Mouse (Mus musculus) embryonic facial prominence, embryonic 14.5 days (tissue): ENCODE results near the gene Gm4922. TPM values are rescaled to one million over a fixed set of nuclear protein-coding genes. Genes with fewer than 3 reads are reported as not detected.

Experiments
- ATAC-seq: fragments of 200-750 bp; cut with Nextera tagmentation; 2 replicates; pipeline ENCODE4 v1.8.0; 2017; ENCODE audit warnings: low read depth, moderate number of reproducible peaks, moderate TSS enrichment
- DNase-seq: peaks from one replicate; pipeline ENCODE4 v3.0.0-alpha.2; 2015; ENCODE audit warnings: low spot score
- H3K27ac ChIP-seq: fragments of 300-500 bp; sonication (generic); replicated peaks from 2 replicates; pipeline ENCODE4 v1.5.1; 2014; ENCODE audit warnings: low read depth, mild to moderate bottlenecking, low read length, moderate library complexity
- H3K27me3 ChIP-seq: fragments of 300-500 bp; sonication (generic); replicated peaks from 2 replicates; pipeline ENCODE4 v1.6.1; 2014; ENCODE audit warnings: low read length; ENCODE audit not compliant: control insufficient read depth, insufficient read depth
- H3K36me3 ChIP-seq: fragments of 300-500 bp; sonication (generic); 2 replicates; pipeline ENCODE4 v1.6.1; 2014; ENCODE audit warnings: low read length, mixed read lengths; ENCODE audit not compliant: control insufficient read depth, insufficient read depth
- H3K4me1 ChIP-seq: fragments of 300-500 bp; sonication (generic); 2 replicates; pipeline ENCODE4 v1.6.1; 2014; ENCODE audit warnings: antibody characterized with exemption, low read length; ENCODE audit not compliant: control insufficient read depth, insufficient read depth
- H3K4me2 ChIP-seq: fragments of 300-500 bp; sonication (generic); 2 replicates; pipeline ENCODE4 v1.6.1; 2014; ENCODE audit warnings: low read depth, mild to moderate bottlenecking, low read length, moderate library complexity, mixed read lengths
- H3K4me3 ChIP-seq: fragments of 300-500 bp; sonication (generic); 2 replicates; pipeline ENCODE4 v1.5.1; 2014; ENCODE audit warnings: low read depth, mild to moderate bottlenecking, low read length
- H3K9ac ChIP-seq: fragments of 300-500 bp; sonication (generic); 2 replicates; pipeline ENCODE4 v1.6.1; 2014; ENCODE audit warnings: low read depth, mild to moderate bottlenecking, low read length, moderate library complexity, mixed read lengths
- H3K9me3 ChIP-seq: fragments of 300-500 bp; sonication (generic); 2 replicates; pipeline ENCODE4 v1.6.1; 2016; ENCODE audit warnings: low read length; ENCODE audit not compliant: control insufficient read depth
- WGBS: fragments of 180-500 bp; shearing (Covaris S2); extraction: QIAGEN DNeasy Blood & Tissue Kit; methylation state at CpG from one replicate; pipeline ENCODE4 v1.1.7; 2014; 5-methylcytosine and 5-hydroxymethylcytosine counted together
- polyA plus RNA-seq: library from polyadenylated mRNA; unstranded; fragments of >200 nt; fragmentation: Nextera tagmentation; extraction: Ambion mirVana; gene quantifications from 2 replicates; pipeline ENCODE4 v1.2.1, GENCODE M21; 2014

Gm4922 gene
- polyA plus RNA-seq = 0.17 TPM in 1 of 2 replicates, not detected in the other

- Histone ChIP-seq H3K36me3 (no peaks in the 10 kb centered on the region), H3K9me3 (no peaks in the 10 kb centered on the region), H3K27me3 (no peaks in the 10 kb centered on the region), H3K4me2 (no peak within 1 kb of the TSS), H3K27ac (no peak within 1 kb of the TSS), H3K4me3 (no peak within 1 kb of the TSS), H3K9ac (no peak within 1 kb of the TSS), H3K4me1 (no peaks in the 10 kb centered on the region)
- WGBS = 87% methylated on average over 1 of the region's 1 CpGs
- ATAC-seq (no peak), DNase-seq (no peak)
Measured at GRCm38 (mm10) chr10:18786693-18787092, at the start of gene Gm4922. Gene Gm4922, minus strand, starts transcription at chr10:18786793.

DNA sequence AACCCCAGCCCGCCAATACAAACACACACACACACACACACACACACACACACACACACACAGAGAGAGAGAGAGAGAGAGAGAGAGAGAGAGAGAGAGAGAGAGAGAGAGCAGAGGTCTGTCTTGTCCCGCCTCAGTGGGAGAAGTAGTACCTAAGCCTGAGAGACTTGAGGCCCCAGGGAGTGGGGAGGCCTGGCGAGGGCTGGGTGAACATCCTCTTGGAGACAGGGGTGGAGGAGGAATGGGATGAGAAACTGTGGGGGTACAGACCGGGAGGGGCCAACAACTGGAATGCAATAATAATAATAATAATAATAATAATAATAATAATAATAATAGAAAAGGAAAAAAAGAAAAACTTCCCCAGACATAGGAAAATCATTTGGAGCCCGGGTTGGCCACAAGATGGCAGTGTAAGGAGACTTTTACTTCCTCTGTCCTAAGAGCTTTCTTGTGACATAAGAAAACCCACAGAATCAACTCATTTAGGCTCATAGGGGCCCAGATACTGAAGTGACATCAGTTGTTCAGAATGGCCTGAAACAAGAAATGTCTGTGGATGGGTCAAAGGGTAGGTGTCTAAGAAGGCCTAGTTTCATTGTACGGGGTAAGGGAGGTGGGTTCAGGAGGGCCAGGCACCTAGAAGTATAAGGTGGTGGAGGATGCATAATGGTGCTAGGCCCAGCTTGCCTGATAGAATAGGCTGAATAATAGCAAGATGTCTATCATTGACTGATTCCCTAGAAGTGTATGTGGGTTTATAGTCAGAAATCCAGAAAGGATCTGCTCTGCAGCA, 49.3 kb upstream of the Gm4922 start:
- Histone ChIP-seq H3K4me2 (no peak overlapping the region), H3K9ac (no peak overlapping the region), H3K4me3 (no peak overlapping the region), H3K27ac (no peak overlapping the region), H3K36me3 (no peaks in the 10 kb centered on the region), H3K9me3 (no peaks in the 10 kb centered on the region), H3K4me1 (no peaks in the 10 kb centered on the region), H3K27me3 (no peaks in the 10 kb centered on the region)
- no peak for ATAC-seq
- WGBS = 54% methylated on average over 6 of the region's 6 CpGs
- peak; percentile 30 for DNase-seq

DNA sequence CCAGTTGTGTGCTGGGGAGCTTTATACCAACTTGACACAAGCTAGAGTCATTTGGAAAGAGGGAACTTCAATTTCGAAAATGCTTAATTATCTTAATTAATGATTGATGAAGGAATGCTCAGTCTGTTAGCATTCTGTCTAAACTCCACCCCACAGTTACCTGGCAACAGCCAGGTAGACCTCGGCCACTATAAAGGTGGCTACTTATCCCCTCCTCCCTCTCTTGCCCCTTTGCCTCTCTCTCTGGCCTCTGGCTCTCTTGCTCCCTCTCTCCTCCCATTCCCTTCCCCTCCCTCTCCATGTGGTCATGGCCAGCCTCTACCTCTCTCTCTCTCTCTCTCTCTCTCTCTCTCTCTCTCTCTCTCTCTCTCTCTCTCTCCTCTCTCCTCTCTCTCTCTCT, 47.8 kb upstream of the Gm4922 start:
- H3K27me3 ChIP-seq = no peaks in the 10 kb centered on the region
- no peak overlapping the region for H3K9ac ChIP-seq
- no peaks in the 10 kb centered on the region for H3K36me3 ChIP-seq
- H3K4me2 ChIP-seq = no peak overlapping the region
- no peaks in the 10 kb centered on the region for H3K9me3 ChIP-seq
- no peaks in the 10 kb centered on the region for H3K4me1 ChIP-seq
- ATAC-seq = no peak
- H3K27ac ChIP-seq = no peak overlapping the region
- H3K4me3 ChIP-seq = no peak overlapping the region
- WGBS = 49% methylated on average over 2 of the region's 2 CpGs
- DNase-seq = no peak

DNA sequence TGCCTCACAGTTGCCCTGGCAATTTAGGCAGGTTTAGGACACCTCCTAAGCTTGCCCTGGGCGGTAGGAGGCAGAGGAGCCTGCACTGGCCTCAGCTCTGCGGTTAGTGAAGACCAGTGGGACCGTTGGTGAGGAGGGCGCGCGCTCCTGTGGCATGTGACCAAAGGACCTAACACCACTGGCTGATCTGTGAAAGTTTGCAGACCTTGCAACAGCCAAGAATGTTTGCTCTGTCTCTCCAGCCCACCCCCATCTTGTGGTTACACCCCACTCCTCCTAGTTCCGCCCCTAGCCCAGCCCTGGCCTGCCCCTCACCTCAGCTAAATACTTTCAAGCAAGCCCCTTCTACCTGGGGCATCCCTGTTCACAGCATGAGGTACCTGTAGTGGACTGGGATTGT, 45.2 kb upstream of the Gm4922 start:
- no peak overlapping the region for H3K4me2 ChIP-seq
- no peak overlapping the region for H3K9ac ChIP-seq
- ATAC-seq = no peak
- no peak overlapping the region for H3K27ac ChIP-seq
- no peaks in the 10 kb centered on the region for H3K36me3 ChIP-seq
- DNase-seq = no peak
- WGBS = 41% methylated on average over 7 of the region's 7 CpGs
- no peak overlapping the region for H3K4me3 ChIP-seq
- no peaks in the 10 kb centered on the region for H3K9me3 ChIP-seq
- no peaks in the 10 kb centered on the region for H3K4me1 ChIP-seq
- no peaks in the 10 kb centered on the region for H3K27me3 ChIP-seq

DNA sequence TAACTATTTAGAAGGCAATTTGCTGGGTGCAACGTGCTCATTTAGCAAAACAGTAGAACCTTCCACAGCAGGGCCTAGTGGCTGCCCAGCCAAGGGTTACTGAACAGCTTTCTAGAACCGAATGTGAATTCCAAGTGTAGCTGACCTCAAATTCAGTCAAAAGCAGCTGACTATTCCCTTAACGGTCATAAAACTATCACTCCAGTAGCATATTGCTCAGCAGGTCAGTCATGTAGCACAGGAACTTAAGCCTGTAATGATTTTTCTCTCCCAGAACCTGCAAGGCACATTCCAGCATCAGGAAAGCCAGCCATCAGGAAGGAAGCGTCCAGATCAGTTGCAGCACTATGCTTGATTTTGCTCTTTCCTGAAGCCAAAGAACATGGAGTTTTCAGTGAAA, 43.8 kb upstream of the Gm4922 start:
- no peak for ATAC-seq
- no peak for DNase-seq
- 72% methylated on average over 4 of the region's 4 CpGs for WGBS

DNA sequence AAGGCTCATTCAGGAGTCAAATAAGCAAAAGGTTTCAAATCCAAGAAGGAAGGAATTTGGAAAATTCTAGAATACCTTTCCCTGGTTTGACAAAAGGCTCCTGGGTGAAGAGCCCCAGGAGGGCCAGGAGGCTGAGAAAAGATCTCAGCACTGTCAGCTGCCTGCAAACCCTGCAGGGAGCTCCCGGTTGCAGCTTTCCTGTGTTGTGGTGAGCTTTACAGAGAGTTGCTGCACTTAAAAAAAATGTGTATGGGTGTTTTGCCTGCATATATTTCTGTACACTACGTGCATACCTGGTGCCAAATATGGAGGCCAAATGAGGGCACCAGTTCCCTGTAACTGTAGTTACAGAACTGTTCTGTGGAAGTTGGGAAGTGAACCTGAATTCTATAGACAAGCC, 41.3 kb upstream of the Gm4922 start:
- H3K9me3 ChIP-seq = no peaks in the 10 kb centered on the region
- no peaks in the 10 kb centered on the region for H3K4me1 ChIP-seq
- no peak overlapping the region for H3K9ac ChIP-seq
- no peaks in the 10 kb centered on the region for H3K36me3 ChIP-seq
- ATAC-seq = no peak
- H3K4me3 ChIP-seq = no peak overlapping the region
- 43% methylated on average over 2 of the region's 2 CpGs for WGBS
- H3K27me3 ChIP-seq = no peaks in the 10 kb centered on the region
- H3K27ac ChIP-seq = no peak overlapping the region
- no peak overlapping the region for H3K4me2 ChIP-seq
- DNase-seq = no peak

More for the DNA sequence above, 43.8 kb upstream of the Gm4922 start:
- no peak overlapping the region for H3K9ac ChIP-seq
- no peak overlapping the region for H3K27ac ChIP-seq
- no peaks in the 10 kb centered on the region for H3K4me1 ChIP-seq
- H3K9me3 ChIP-seq = no peaks in the 10 kb centered on the region
- no peaks in the 10 kb centered on the region for H3K27me3 ChIP-seq
- no peaks in the 10 kb centered on the region for H3K36me3 ChIP-seq
- no peak overlapping the region for H3K4me2 ChIP-seq
- H3K4me3 ChIP-seq = no peak overlapping the region

- H3K27me3 ChIP-seq = no peaks in the 10 kb centered on the region
- no peaks in the 10 kb centered on the region for H3K36me3 ChIP-seq
- H3K9ac ChIP-seq = no peak overlapping the region
- H3K4me3 ChIP-seq = no peak overlapping the region
- H3K9me3 ChIP-seq = no peaks in the 10 kb centered on the region
- DNase-seq (no peak), ATAC-seq (no peak)
- H3K4me2 ChIP-seq = no peak overlapping the region
- 74% methylated on average over 2 of the region's 2 CpGs for WGBS
- no peak overlapping the region for H3K27ac ChIP-seq
- no peaks in the 10 kb centered on the region for H3K4me1 ChIP-seq
Measured at GRCm38 (mm10) chr10:18826107-18826506, 39.5 kb upstream of the Gm4922 start.

GRCm38 (mm10) chr10:18825143-18825542, 38.5 kb upstream of the Gm4922 start:
- Histone ChIP-seq H3K9me3 (no peaks in the 10 kb centered on the region), H3K4me1 (no peaks in the 10 kb centered on the region), H3K27me3 (no peaks in the 10 kb centered on the region), H3K27ac (no peak overlapping the region), H3K36me3 (no peaks in the 10 kb centered on the region), H3K9ac (no peak overlapping the region), H3K4me2 (no peak overlapping the region), H3K4me3 (no peak overlapping the region)
- DNase-seq = no peak
- no peak for ATAC-seq

DNA sequence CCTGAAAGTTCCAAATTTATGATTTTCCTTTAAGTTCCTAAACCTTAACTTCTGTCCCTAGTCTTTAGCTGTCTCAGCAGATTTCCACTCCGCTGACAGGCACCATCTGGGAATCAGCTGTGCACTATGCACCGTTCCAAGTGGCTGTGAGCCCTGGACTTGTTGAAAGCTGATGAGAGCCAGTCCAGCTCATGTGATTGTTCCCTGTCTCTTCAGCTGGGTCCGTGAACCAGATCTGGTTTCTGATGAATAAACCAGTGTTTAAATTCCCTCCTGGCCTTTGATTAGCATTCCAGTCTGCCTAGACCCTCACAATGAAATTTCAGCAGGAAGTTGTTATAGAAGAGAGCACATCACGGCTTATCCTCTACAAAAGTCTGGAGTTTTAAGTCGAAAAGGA, 30.0 kb upstream of the Gm4922 start:
- Histone ChIP-seq H3K9me3 (no peaks in the 10 kb centered on the region), H3K4me1 (peaks cover 15% of the 10 kb centered on the region), H3K27me3 (no peaks in the 10 kb centered on the region), H3K4me3 (no peak overlapping the region), H3K36me3 (no peaks in the 10 kb centered on the region), H3K4me2 (no peak overlapping the region), H3K9ac (no peak overlapping the region), H3K27ac (0 out of 2 replicates have a peak overlapping the region, but pooled peaks have one; percentile 44)
- peak; percentile 92 for ATAC-seq
- peak; percentile 90 for DNase-seq
- 19% methylated on average over 5 of the region's 5 CpGs for WGBS
